Mouse (Mus musculus): ENCODE results near the gene Cyp4f14.
A peak's percentile ranks its signal among the peaks of the same experiment; 100 is the strongest.
"Not testable (repeated sequence)": the region's sequence is repeated elsewhere in the genome, so short reads cannot be mapped to it uniquely, and the experiment has no call there.

Cyp4f14 gene

GRCm38 (mm10) chr17:32891239-32892180, 25.6 kb downstream of the Cyp4f14 start, which contains the start of gene Zfp870:
TSS of gene Zfp870 (minus strand) at chr17:32891642.
- peak; percentile 96 for DNase-seq (ENCODE audit: extremely low spot score)

- no peak for DNase-seq (ENCODE audit: extremely low spot score)
Observed at GRCm38 (mm10) chr17:32890852-32891238, 26.3 kb downstream of the Cyp4f14 start.

GRCm38 (mm10) chr17:32889611-32890010, 27.5 kb downstream of the Cyp4f14 start:
- no peak for DNase-seq (ENCODE audit: extremely low spot score)

GRCm38 (mm10) chr17:32880320-32881218, 36.6 kb downstream of the Cyp4f14 start:
- DNase-seq (ENCODE audit: extremely low spot score) = no peak

GRCm38 (mm10) chr17:32878773-32879172, 38.4 kb downstream of the Cyp4f14 start:
- no peak for DNase-seq (ENCODE audit: extremely low spot score)

- no peak for DNase-seq (ENCODE audit: extremely low spot score)
Observed at GRCm38 (mm10) chr17:32877471-32878171, 39.5 kb downstream of the Cyp4f14 start.

- DNase-seq (ENCODE audit: extremely low spot score) = no peak
Observed at GRCm38 (mm10) chr17:32872696-32873095, 44.4 kb downstream of the Cyp4f14 start.

- DNase-seq (ENCODE audit: extremely low spot score) = no peak
Observed at GRCm38 (mm10) chr17:32872091-32872490, 45.1 kb downstream of the Cyp4f14 start.

GRCm38 (mm10) chr17:32871483-32871882, 45.7 kb downstream of the Cyp4f14 start:
- DNase-seq (ENCODE audit: extremely low spot score) = no peak

GRCm38 (mm10) chr17:32867266-32867665, 49.9 kb downstream of the Cyp4f14 start:
- not testable (repeated sequence) for DNase-seq (ENCODE audit: extremely low spot score)

GRCm38 (mm10) chr17:32856713-32857112, 60.4 kb downstream of the Cyp4f14 start:
- not testable (repeated sequence) for DNase-seq (ENCODE audit: extremely low spot score)

Data from embryo, embryonic 9.5 days (tissue).